Mouse (Mus musculus) pancreas, adult 10 weeks (tissue): ENCODE data around the gene Olfr112. TPM values are rescaled to one million over a fixed set of nuclear protein-coding genes. Genes with fewer than 3 reads are reported as not detected.

ENCODE experiments used
- polyA plus RNA-seq: library from polyadenylated mRNA; stranded (reverse); fragments of 350-450 nt; fragmentation: Illumina TruSeq; extraction: RNeasy Lipid Tissue Mini Kit (QIAGEN cat#74804); gene quantifications from one replicate; pipeline ENCODE4 v1.2.3, GENCODE M21; 2015; ENCODE audit warnings: low read depth, low replicate concordance; ENCODE audit not compliant: insufficient read depth

Gene Olfr112
- polyA plus RNA-seq, result not detected

GRCm38 (mm10) chr17:37569351-37569750, at the start of gene Olfr112:
TSS of gene Olfr112 (minus strand) at chr17:37569451.

GRCm38 (mm10) chr17:37592643-37593042, 23.4 kb upstream of the Olfr112 start, which contains the start of gene Olfr114:
TSS of gene Olfr114 (minus strand) at chr17:37592743.

GRCm38 (mm10) chr17:37577563-37577962, 8.3 kb upstream of the Olfr112 start, which contains the start of gene Olfr113:
TSS of gene Olfr113 (minus strand) at chr17:37577663.

Other genes with a start within 250 kb of the Olfr112 start
- gene Olfr103, start 229.8 kb downstream of the Olfr112 start, polyA plus RNA-seq, result not detected
- gene Olfr104-ps, start 209.9 kb downstream of the Olfr112 start, polyA plus RNA-seq, result not detected
- not detected for gene Olfr105-ps, start 190.4 kb downstream of the Olfr112 start, polyA plus RNA-seq
- gene Olfr106-ps, start 179.1 kb downstream of the Olfr112 start, polyA plus RNA-seq, result not detected
- not detected for gene Olfr107, start 170.2 kb downstream of the Olfr112 start, polyA plus RNA-seq
- not detected for gene Olfr108, start 124.0 kb downstream of the Olfr112 start, polyA plus RNA-seq
- not detected for gene Olfr109, start 110.5 kb downstream of the Olfr112 start, polyA plus RNA-seq
- gene H2-M2, start 85.9 kb downstream of the Olfr112 start, polyA plus RNA-seq, result not detected
- gene Olfr110, start 77.0 kb downstream of the Olfr112 start, polyA plus RNA-seq, result not detected
- gene Olfr111, start 61.4 kb downstream of the Olfr112 start, polyA plus RNA-seq, result not detected
- not detected for gene Olfr113, start 8.2 kb upstream of the Olfr112 start, polyA plus RNA-seq
- gene Olfr114, start 23.3 kb upstream of the Olfr112 start, polyA plus RNA-seq, result not detected
- not detected for gene Olfr115, start 57.7 kb upstream of the Olfr112 start, polyA plus RNA-seq
- not detected for gene Olfr116, start 57.7 kb upstream of the Olfr112 start, polyA plus RNA-seq
- not detected for gene Olfr117, start 94.3 kb upstream of the Olfr112 start, polyA plus RNA-seq
- gene Olfr118, start 97.5 kb upstream of the Olfr112 start, polyA plus RNA-seq, result not detected
- not detected for gene Olfr119, start 127.1 kb upstream of the Olfr112 start, polyA plus RNA-seq
- gene Olfr120, start 152.4 kb upstream of the Olfr112 start, polyA plus RNA-seq, result not detected
- not detected for gene Olfr121, start 179.4 kb upstream of the Olfr112 start, polyA plus RNA-seq
- gene Olfr122, start 199.2 kb upstream of the Olfr112 start, polyA plus RNA-seq, result not detected
- gene Olfr123, start 224.1 kb upstream of the Olfr112 start, polyA plus RNA-seq, result not detected
- gene Olfr124, start 230.4 kb upstream of the Olfr112 start, polyA plus RNA-seq, result not detected